Mouse (Mus musculus): ENCODE results near the gene Tnnc1. TPM values are rescaled to one million over a fixed set of nuclear protein-coding genes. Genes with fewer than 3 reads are reported as not detected.

Tnnc1 gene
- 76.0 TPM for polyA plus RNA-seq (2014; fragmentation: Illumina TruSeq; extraction: RNeasy Lipid Tissue Mini Kit (QIAGEN cat#74804); ENCODE audit: insufficient read depth, low read depth, low replicate concordance)

GRCm38 (mm10) chr14:31208084-31208483, at the start of gene Tnnc1:
Gene Tnnc1 (plus strand): TSS chr14:31208312.

GRCm38 (mm10) chr14:31168425-31168824, 39.7 kb upstream of the Tnnc1 start, which contains the start of gene Stab1:
Gene Stab1 (minus strand): TSS chr14:31168641.

GRCm38 (mm10) chr14:31216846-31217245, 8.7 kb downstream of the Tnnc1 start, which contains the start of gene Nisch:
Gene Nisch (minus strand): TSS chr14:31216946.

GRCm38 (mm10) chr14:31217666-31218065, 9.6 kb downstream of the Tnnc1 start, which contains the start of gene Sema3g:
Gene Sema3g (plus strand): TSS chr14:31217860.

GRCm38 (mm10) chr14:31251084-31251604, 43.0 kb downstream of the Tnnc1 start, which contains the start of the genes Phf7 and Bap1:
Gene Phf7 (minus strand): TSS chr14:31251317.
Gene Bap1 (plus strand): TSS chr14:31251450.

Other genes with a start within 250 kb of the Tnnc1 start
- 47.2 TPM for gene Glt8d1, start 206.9 kb upstream of the Tnnc1 start, polyA plus RNA-seq (2014; fragmentation: Illumina TruSeq; extraction: RNeasy Lipid Tissue Mini Kit (QIAGEN cat#74804); ENCODE audit: insufficient read depth, low read depth, low replicate concordance)
- 296 TPM for gene Spcs1, start 206.6 kb upstream of the Tnnc1 start, polyA plus RNA-seq (2014; fragmentation: Illumina TruSeq; extraction: RNeasy Lipid Tissue Mini Kit (QIAGEN cat#74804); ENCODE audit: insufficient read depth, low read depth, low replicate concordance)
- gene Pbrm1, start 189.2 kb upstream of the Tnnc1 start, polyA plus RNA-seq (2014; fragmentation: Illumina TruSeq; extraction: RNeasy Lipid Tissue Mini Kit (QIAGEN cat#74804); ENCODE audit: insufficient read depth, low read depth, low replicate concordance) = 10.1 TPM
- 24.8 TPM for gene Gnl3, start 189.2 kb upstream of the Tnnc1 start, polyA plus RNA-seq (2014; fragmentation: Illumina TruSeq; extraction: RNeasy Lipid Tissue Mini Kit (QIAGEN cat#74804); ENCODE audit: insufficient read depth, low read depth, low replicate concordance)
- 81.6 TPM for gene Smim4, start 79.4 kb upstream of the Tnnc1 start, polyA plus RNA-seq (2014; fragmentation: Illumina TruSeq; extraction: RNeasy Lipid Tissue Mini Kit (QIAGEN cat#74804); ENCODE audit: insufficient read depth, low read depth, low replicate concordance)
- 48.3 TPM for gene Nt5dc2, start 77.3 kb upstream of the Tnnc1 start, polyA plus RNA-seq (2014; fragmentation: Illumina TruSeq; extraction: RNeasy Lipid Tissue Mini Kit (QIAGEN cat#74804); ENCODE audit: insufficient read depth, low read depth, low replicate concordance)
- 34.1 TPM for gene Stab1, start 39.7 kb upstream of the Tnnc1 start, polyA plus RNA-seq (2014; fragmentation: Illumina TruSeq; extraction: RNeasy Lipid Tissue Mini Kit (QIAGEN cat#74804); ENCODE audit: insufficient read depth, low read depth, low replicate concordance)
- gene Nisch, start 8.6 kb downstream of the Tnnc1 start, polyA plus RNA-seq (2014; fragmentation: Illumina TruSeq; extraction: RNeasy Lipid Tissue Mini Kit (QIAGEN cat#74804); ENCODE audit: insufficient read depth, low read depth, low replicate concordance) = 81.2 TPM
- gene Sema3g, start 9.5 kb downstream of the Tnnc1 start, polyA plus RNA-seq (2014; fragmentation: Illumina TruSeq; extraction: RNeasy Lipid Tissue Mini Kit (QIAGEN cat#74804); ENCODE audit: insufficient read depth, low read depth, low replicate concordance) = 65.0 TPM
- gene Phf7, start 43.0 kb downstream of the Tnnc1 start, polyA plus RNA-seq (2014; fragmentation: Illumina TruSeq; extraction: RNeasy Lipid Tissue Mini Kit (QIAGEN cat#74804); ENCODE audit: insufficient read depth, low read depth, low replicate concordance) = 5.0 TPM
- gene Bap1, start 43.1 kb downstream of the Tnnc1 start, polyA plus RNA-seq (2014; fragmentation: Illumina TruSeq; extraction: RNeasy Lipid Tissue Mini Kit (QIAGEN cat#74804); ENCODE audit: insufficient read depth, low read depth, low replicate concordance) = 25.0 TPM
- gene Dnah1, start 115.6 kb downstream of the Tnnc1 start, polyA plus RNA-seq (2014; fragmentation: Illumina TruSeq; extraction: RNeasy Lipid Tissue Mini Kit (QIAGEN cat#74804); ENCODE audit: insufficient read depth, low read depth, low replicate concordance) = 0.99 TPM
- 14.6 TPM for gene Capn7, start 128.3 kb downstream of the Tnnc1 start, polyA plus RNA-seq (2014; fragmentation: Illumina TruSeq; extraction: RNeasy Lipid Tissue Mini Kit (QIAGEN cat#74804); ENCODE audit: insufficient read depth, low read depth, low replicate concordance)
- 43.7 TPM for gene Sh3bp5, start 227.8 kb downstream of the Tnnc1 start, polyA plus RNA-seq (2014; fragmentation: Illumina TruSeq; extraction: RNeasy Lipid Tissue Mini Kit (QIAGEN cat#74804); ENCODE audit: insufficient read depth, low read depth, low replicate concordance)

All from lung, adult 10 weeks (tissue).